Mouse (Mus musculus) neural tube, embryonic 15.5 days (tissue): ENCODE data around the gene Dennd5a. TPM values are rescaled to one million over a fixed set of nuclear protein-coding genes. Genes with fewer than 3 reads are reported as not detected.

ENCODE experiments used
- ATAC-seq: fragments of 200-750 bp; cut with Nextera tagmentation; 2 replicates; pipeline ENCODE4 v1.8.0; 2017; ENCODE audit warnings: mild to moderate bottlenecking, moderate TSS enrichment, moderate library complexity; ENCODE audit not compliant: low FRiP score
- H3K27ac ChIP-seq: fragments of 300-500 bp; sonication (generic); replicated peaks from 2 replicates; pipeline ENCODE4 v1.5.1; 2015; ENCODE audit warnings: mild to moderate bottlenecking, inconsistent platforms
- H3K27me3 ChIP-seq: fragments of 300-500 bp; sonication (generic); replicated peaks from 2 replicates; pipeline ENCODE4 v1.6.1; 2015; ENCODE audit warnings: inconsistent platforms
- H3K36me3 ChIP-seq: fragments of 300-500 bp; sonication (generic); 2 replicates; pipeline ENCODE4 v1.6.1; 2015; ENCODE audit warnings: inconsistent platforms
- H3K4me1 ChIP-seq: fragments of 300-500 bp; sonication (generic); 2 replicates; pipeline ENCODE4 v1.6.1; 2015; ENCODE audit warnings: inconsistent platforms
- H3K4me2 ChIP-seq: fragments of 300-500 bp; sonication (generic); 2 replicates; pipeline ENCODE4 v1.6.1; 2015; ENCODE audit warnings: inconsistent platforms, mild to moderate bottlenecking, moderate library complexity
- H3K4me3 ChIP-seq: fragments of 300-500 bp; sonication (generic); replicated peaks from 2 replicates; pipeline ENCODE4 v1.5.1; 2015; ENCODE audit warnings: mild to moderate bottlenecking, inconsistent platforms
- H3K9ac ChIP-seq: fragments of 300-500 bp; sonication (generic); replicated peaks from 2 replicates; pipeline ENCODE4 v1.6.1; 2015; ENCODE audit warnings: mild to moderate bottlenecking, inconsistent platforms
- H3K9me3 ChIP-seq: fragments of 300-500 bp; sonication (generic); replicated peaks from 2 replicates; pipeline ENCODE4 v1.6.1; 2016; ENCODE audit warnings: inconsistent platforms
- WGBS: fragments of 180-500 bp; shearing (Covaris S2); methylation state at CpG from one replicate; pipeline ENCODE4 v1.1.7; 2015; ENCODE audit warnings: mixed read lengths; 5-methylcytosine and 5-hydroxymethylcytosine counted together
- polyA plus RNA-seq: library from polyadenylated mRNA; unstranded; fragments of >200 nt; fragmentation: Nextera tagmentation; extraction: Ambion mirVana; gene quantifications from 2 replicates; pipeline ENCODE4 v1.2.1, GENCODE M21; 2015

Dennd5a gene
- polyA plus RNA-seq, 1 experiment from 2014 or later: 39.2 TPM

GRCm38 (mm10) chr7:109922889-109923288 lies 37.4 kb downstream of the Dennd5a start:
- no peak overlapping the region for H3K4me2 ChIP-seq
- H3K9ac ChIP-seq: no peak overlapping the region
- 90% methylated on average over 4 of the region's 4 CpGs for WGBS
- H3K4me3 ChIP-seq: no peak overlapping the region
- H3K36me3 ChIP-seq: peaks cover 37% of the 10 kb centered on the region
- no peak overlapping the region for H3K27ac ChIP-seq
- 0 out of 2 replicates have a peak, but pooled peaks cover 11% of the 10 kb centered on the region for H3K4me1 ChIP-seq
- no peaks in the 10 kb centered on the region for H3K9me3 ChIP-seq
- ATAC-seq: no peak
- H3K27me3 ChIP-seq: no peaks in the 10 kb centered on the region

GRCm38 (mm10) chr7:109906165-109906564 lies 54.1 kb downstream of the Dennd5a start:
- Histone ChIP-seq H3K9ac (no peak overlapping the region), H3K36me3 (peaks cover 84% of the 10 kb centered on the region)

GRCm38 (mm10) chr7:109900921-109901320 lies 59.3 kb downstream of the Dennd5a start:
- no peak overlapping the region for H3K4me2 ChIP-seq
- no peak overlapping the region for H3K4me3 ChIP-seq
- ATAC-seq: no peak

More at GRCm38 (mm10) chr7:109906165-109906564, 54.1 kb downstream of the Dennd5a start:
- ATAC-seq: no peak
- H3K27ac ChIP-seq: no peak overlapping the region
- no peak overlapping the region for H3K4me3 ChIP-seq
- WGBS: 92% methylated on average over 2 of the region's 2 CpGs
- no peaks in the 10 kb centered on the region for H3K4me1 ChIP-seq
- H3K9me3 ChIP-seq: no peaks in the 10 kb centered on the region
- no peak overlapping the region for H3K4me2 ChIP-seq
- H3K27me3 ChIP-seq: no peaks in the 10 kb centered on the region

GRCm38 (mm10) chr7:109898911-109899310 lies 61.4 kb downstream of the Dennd5a start:
- H3K4me3 ChIP-seq: no peak overlapping the region
- no peak for ATAC-seq
- H3K27me3 ChIP-seq: no peaks in the 10 kb centered on the region
- H3K9me3 ChIP-seq: no peaks in the 10 kb centered on the region
- no peaks in the 10 kb centered on the region for H3K4me1 ChIP-seq
- H3K4me2 ChIP-seq: no peak overlapping the region
- H3K27ac ChIP-seq: no peak overlapping the region
- H3K9ac ChIP-seq: no peak overlapping the region
- H3K36me3 ChIP-seq: peaks cover 100% of the 10 kb centered on the region

More at GRCm38 (mm10) chr7:109900921-109901320, 59.3 kb downstream of the Dennd5a start:
- Histone ChIP-seq H3K27ac (no peak overlapping the region), H3K36me3 (peaks cover 98% of the 10 kb centered on the region), H3K9ac (no peak overlapping the region), H3K9me3 (no peaks in the 10 kb centered on the region), H3K27me3 (no peaks in the 10 kb centered on the region), H3K4me1 (no peaks in the 10 kb centered on the region)
- WGBS: 93% methylated on average over 9 of the region's 9 CpGs

GRCm38 (mm10) chr7:109892530-109892929 lies 67.7 kb downstream of the Dennd5a start:
- Histone ChIP-seq H3K9me3 (no peaks in the 10 kb centered on the region), H3K4me2 (no peak overlapping the region), H3K4me1 (no peaks in the 10 kb centered on the region), H3K36me3 (peaks cover 69% of the 10 kb centered on the region), H3K27me3 (no peaks in the 10 kb centered on the region), H3K4me3 (no peak overlapping the region), H3K27ac (no peak overlapping the region), H3K9ac (no peak overlapping the region)
- WGBS: 49% methylated on average over 3 of the region's 3 CpGs
- peak; percentile 41; the same call in 1 of the 2 replicates for ATAC-seq

GRCm38 (mm10) chr7:109891786-109892185 lies 68.5 kb downstream of the Dennd5a start:
- ATAC-seq: no peak
- no peak overlapping the region for H3K4me2 ChIP-seq
- peaks cover 65% of the 10 kb centered on the region for H3K36me3 ChIP-seq
- WGBS: 88% methylated on average over 4 of the region's 4 CpGs
- H3K9ac ChIP-seq: no peak overlapping the region
- no peak overlapping the region for H3K4me3 ChIP-seq
- H3K27ac ChIP-seq: no peak overlapping the region
- no peaks in the 10 kb centered on the region for H3K4me1 ChIP-seq
- no peaks in the 10 kb centered on the region for H3K27me3 ChIP-seq
- H3K9me3 ChIP-seq: no peaks in the 10 kb centered on the region

- Histone ChIP-seq H3K4me3 (no peak overlapping the region), H3K4me1 (no peaks in the 10 kb centered on the region), H3K27me3 (no peaks in the 10 kb centered on the region), H3K27ac (no peak overlapping the region), H3K36me3 (peaks cover 52% of the 10 kb centered on the region), H3K9me3 (no peaks in the 10 kb centered on the region), H3K9ac (no peak overlapping the region), H3K4me2 (no peak overlapping the region)
- WGBS: 95% methylated on average over 2 of the region's 2 CpGs
- no peak for ATAC-seq
These were observed 70.0 kb downstream of the Dennd5a start for GRCm38 (mm10) chr7:109890256-109890655.

- no peak overlapping the region for H3K4me2 ChIP-seq
- H3K27ac ChIP-seq: no peak overlapping the region
- no peak overlapping the region for H3K4me3 ChIP-seq
- H3K9me3 ChIP-seq: no peaks in the 10 kb centered on the region
- H3K27me3 ChIP-seq: no peaks in the 10 kb centered on the region
- H3K9ac ChIP-seq: no peak overlapping the region
- no peaks in the 10 kb centered on the region for H3K4me1 ChIP-seq
- 75% methylated on average over 5 of the region's 5 CpGs for WGBS
- ATAC-seq: no peak
- H3K36me3 ChIP-seq: peaks cover 42% of the 10 kb centered on the region
These were observed 71.0 kb downstream of the Dennd5a start for GRCm38 (mm10) chr7:109889300-109889699.

- no peak overlapping the region for H3K4me3 ChIP-seq
- no peak overlapping the region for H3K27ac ChIP-seq
- H3K27me3 ChIP-seq: no peaks in the 10 kb centered on the region
- H3K4me2 ChIP-seq: no peak overlapping the region
- peaks cover 25% of the 10 kb centered on the region for H3K36me3 ChIP-seq
- no peaks in the 10 kb centered on the region for H3K4me1 ChIP-seq
- H3K9ac ChIP-seq: no peak overlapping the region
- WGBS: 77% methylated on average over 1 of the region's 1 CpGs
- no peak for ATAC-seq
- no peaks in the 10 kb centered on the region for H3K9me3 ChIP-seq
These were observed 74.0 kb downstream of the Dennd5a start for GRCm38 (mm10) chr7:109886249-109886648.

- no peak overlapping the region for H3K27ac ChIP-seq
- no peaks in the 10 kb centered on the region for H3K4me1 ChIP-seq
- H3K27me3 ChIP-seq: no peaks in the 10 kb centered on the region
- no peak overlapping the region for H3K4me2 ChIP-seq
- peaks cover 5% of the 10 kb centered on the region for H3K36me3 ChIP-seq
- no peak for ATAC-seq
- no peak overlapping the region for H3K4me3 ChIP-seq
- H3K9me3 ChIP-seq: no peaks in the 10 kb centered on the region
- WGBS: 95% methylated on average over 2 of the region's 2 CpGs
- H3K9ac ChIP-seq: no peak overlapping the region
These were observed 77.7 kb downstream of the Dennd5a start for GRCm38 (mm10) chr7:109882574-109882973.

GRCm38 (mm10) chr7:109881561-109882099 lies 78.6 kb downstream of the Dennd5a start:
- H3K4me3 ChIP-seq: no peak overlapping the region
- no peak overlapping the region for H3K4me2 ChIP-seq
- WGBS: 55% methylated on average over 2 of the region's 2 CpGs
- no peaks in the 10 kb centered on the region for H3K27me3 ChIP-seq
- H3K36me3 ChIP-seq: peaks cover under 1% of the 10 kb centered on the region
- H3K27ac ChIP-seq: no peak overlapping the region
- H3K9me3 ChIP-seq: no peaks in the 10 kb centered on the region
- H3K4me1 ChIP-seq: no peaks in the 10 kb centered on the region
- H3K9ac ChIP-seq: no peak overlapping the region
- ATAC-seq: no peak

GRCm38 (mm10) chr7:109879158-109879557 lies 81.1 kb downstream of the Dennd5a start:
- H3K27ac ChIP-seq: no peak overlapping the region
- H3K9me3 ChIP-seq: no peaks in the 10 kb centered on the region
- no peak overlapping the region for H3K4me3 ChIP-seq
- H3K4me2 ChIP-seq: no peak overlapping the region
- H3K36me3 ChIP-seq: no peaks in the 10 kb centered on the region
- no peak overlapping the region for H3K9ac ChIP-seq
- WGBS: 70% methylated on average over 12 of the region's 12 CpGs
- no peak for ATAC-seq
- no peaks in the 10 kb centered on the region for H3K27me3 ChIP-seq
- no peaks in the 10 kb centered on the region for H3K4me1 ChIP-seq
